Mouse (Mus musculus) heart, postnatal 36 days (tissue): Measurements from ENCODE around the gene Cish. TPM values are rescaled to one million over a fixed set of nuclear protein-coding genes. Genes with fewer than 3 reads are reported as not detected.

Source experiments
- DNase-seq, 2 experiments: peaks; one replicate each; pipeline ENCODE4 v3.0.0; 2021 to 2022
- intact Hi-C: fragments of 180-260 bp; cut with DNase I; formaldehyde crosslinking; loops from one replicate; pipeline ENCODE4 v1.15.1; 2025
- total RNA-seq, 2 experiments: library from RNA; stranded (reverse); gene quantifications; 2 replicates each; pipeline ENCODE4 v1.2.3; 2021

Cish gene
- total RNA-seq, 2 experiments from 2014 or later = 145 to 149 TPM

DNA sequence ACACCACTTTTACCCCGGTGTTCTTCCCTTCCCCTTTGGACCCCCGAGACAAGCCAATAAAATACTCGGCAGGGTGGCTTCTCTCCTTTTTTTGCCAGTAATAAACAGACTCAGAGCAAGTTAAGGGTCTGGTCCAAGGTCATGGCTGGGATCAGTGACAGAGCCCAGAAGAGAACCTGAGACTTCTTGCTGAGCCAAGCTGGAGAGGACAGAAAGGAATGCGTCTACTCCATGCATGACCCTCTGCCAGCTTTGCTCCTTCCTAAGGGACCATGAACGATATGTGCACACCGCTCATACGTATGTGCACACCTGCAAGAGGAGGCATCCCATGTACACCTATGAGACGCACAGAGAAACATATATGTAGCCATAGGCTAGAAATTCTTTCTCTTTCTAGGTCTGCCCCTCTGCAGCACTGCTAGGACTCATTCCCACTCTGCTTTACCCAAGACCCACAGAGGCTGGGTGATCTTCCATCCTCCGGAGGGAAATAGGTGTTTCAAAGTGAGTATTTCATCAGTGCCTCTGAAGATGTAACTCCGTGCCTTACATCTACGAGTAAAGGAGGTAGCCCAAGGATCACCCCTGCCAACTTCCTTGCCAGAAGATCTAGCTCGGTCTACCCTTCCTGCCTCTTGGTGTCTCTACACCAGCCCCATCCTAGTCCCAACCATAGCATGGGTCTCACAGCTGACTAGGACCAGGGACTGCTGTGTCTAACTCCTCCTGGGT is 45.3 kb downstream of the Cish start:
- intact Hi-C loops = no loop called here
- DNase-seq = no peak

DNA sequence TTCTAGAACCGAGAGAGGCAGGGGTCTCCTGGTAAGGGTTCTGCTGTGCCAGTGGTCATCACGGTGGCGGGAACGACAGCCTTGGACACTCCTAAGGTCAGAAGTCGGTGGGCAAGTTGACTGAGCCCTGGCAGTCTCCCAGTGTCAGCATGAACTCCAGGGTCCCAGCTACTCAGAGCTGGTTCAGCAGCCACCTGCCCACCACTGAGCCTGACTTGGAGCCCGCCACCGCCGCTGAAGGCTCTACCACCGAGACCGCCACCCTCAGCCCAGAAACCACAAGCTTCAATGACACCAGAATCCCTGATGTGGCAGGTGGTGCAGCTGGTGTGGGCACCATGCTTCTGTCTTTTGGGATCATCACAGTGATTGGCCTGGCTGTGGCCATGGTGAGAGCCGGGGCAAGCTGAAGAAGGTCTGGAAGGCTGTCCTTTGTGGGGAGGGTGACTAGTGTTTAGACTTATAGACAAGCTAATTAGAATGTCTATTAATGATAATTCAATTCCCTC is 46.4 kb downstream of the Cish start:
- intact Hi-C loops = no loop called here
- DNase-seq = no peak

DNA sequence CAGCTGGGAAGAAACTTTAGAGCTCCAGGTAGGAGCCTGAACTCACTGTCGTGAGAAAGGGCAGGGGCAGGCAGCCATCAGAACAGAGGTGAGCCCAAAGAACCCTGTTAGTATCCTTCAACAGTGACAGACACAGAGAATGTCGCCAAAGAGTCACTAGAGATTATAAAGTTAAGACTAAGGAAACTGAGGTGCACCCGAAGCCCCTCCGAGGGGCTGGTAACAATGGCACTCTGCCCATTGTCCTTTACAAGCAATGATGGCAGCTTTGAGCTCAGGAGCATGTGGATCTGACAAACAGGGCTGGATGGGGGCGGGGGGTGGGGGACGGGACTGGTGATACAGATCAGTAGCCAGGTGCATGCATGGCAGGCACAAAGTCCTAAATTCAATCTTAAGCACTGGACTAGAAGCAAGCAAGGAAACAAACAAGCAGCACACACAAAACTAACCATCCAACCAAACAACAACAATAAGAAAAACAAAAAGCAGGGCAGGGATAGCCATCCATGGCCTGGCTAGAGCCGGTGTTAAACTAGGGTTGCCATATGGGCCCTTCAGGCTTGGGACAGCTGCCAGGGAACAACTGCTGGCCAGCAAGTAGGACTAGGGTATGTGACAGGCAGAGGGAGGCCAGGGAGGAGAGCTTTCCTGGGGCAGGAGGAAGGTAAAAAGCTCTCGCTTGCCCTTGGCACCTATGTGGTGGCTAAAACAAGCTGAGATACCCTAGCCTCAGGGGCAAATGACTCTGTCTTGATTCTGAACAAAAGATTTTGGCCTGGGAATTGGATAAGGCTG is 47.5 kb downstream of the Cish start:
- intact Hi-C loops = no loop called here
- DNase-seq = no peak

- intact Hi-C loops = no loop called here
Measured at GRCm38 (mm10) chr9:107344027-107344426, 48.2 kb downstream of the Cish start.

DNA sequence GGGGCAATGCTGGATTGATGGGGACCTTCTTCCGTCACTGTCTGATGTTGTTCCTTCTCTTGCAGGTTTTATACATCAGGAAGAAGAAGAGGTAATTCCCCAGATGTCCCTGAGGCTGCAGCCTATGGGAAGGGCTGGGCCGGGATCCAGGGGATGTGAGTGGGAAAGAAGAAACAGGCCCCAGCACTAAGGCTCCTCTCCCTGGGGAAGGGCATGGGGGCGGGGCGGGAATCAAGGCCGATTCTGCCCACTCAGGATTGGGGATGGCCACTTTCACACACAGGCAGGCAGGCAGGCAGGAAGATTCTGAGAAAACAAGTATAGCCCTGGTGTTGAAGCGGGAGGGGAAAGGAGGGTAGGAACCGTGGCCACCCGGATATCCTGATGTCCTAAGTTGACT is 50.3 kb downstream of the Cish start:
- no peak for DNase-seq
- intact Hi-C loops = no loop called here

More at GRCm38 (mm10) chr9:107344027-107344426, 48.2 kb downstream of the Cish start:
- DNase-seq = no peak

GRCm38 (mm10) chr9:107347586-107348183 is 51.9 kb downstream of the Cish start:
- intact Hi-C loops = no loop called here
- no peak for DNase-seq

DNA sequence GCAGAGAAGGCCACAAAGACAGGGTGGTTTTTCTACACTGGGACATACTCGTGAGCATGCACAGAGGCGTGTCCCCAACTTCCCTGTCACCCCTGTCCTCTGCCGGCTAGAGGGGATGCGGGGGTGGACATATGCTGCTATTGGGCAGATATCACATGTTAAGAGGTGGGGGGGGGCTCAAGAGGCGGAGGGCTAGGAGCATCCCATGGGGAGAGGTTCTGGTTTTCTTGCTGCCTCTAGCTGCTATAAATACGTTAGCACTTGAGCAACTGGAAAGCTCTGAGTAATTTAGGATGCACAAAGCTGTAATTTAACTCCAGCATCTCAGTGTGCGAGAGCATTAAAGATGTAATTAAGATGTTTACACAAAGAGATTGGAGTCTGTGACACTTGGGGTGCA is 53.5 kb downstream of the Cish start:
- DNase-seq = no peak
- intact Hi-C loops = no loop called here

Other genes with a start within 250 kb of the Cish start
- gene Dock3, start 64.1 kb upstream of the Cish start, total RNA-seq = 1 to 10 TPM; 3.9 to 5.3 TPM
- gene Mapkapk3, start 6.1 kb upstream of the Cish start, total RNA-seq = 10 to 100 TPM; 27.0 to 33.6 TPM
- 10 to 100 TPM; 22.3 to 22.6 TPM for gene Hemk1, start 42.3 kb downstream of the Cish start, total RNA-seq
- 1 to 10 TPM; 4.2 to 5.3 TPM for gene 6430571L13Rik, start 44.6 kb downstream of the Cish start, total RNA-seq
- 10 to 100 TPM; 10.5 to 13.3 TPM for gene Cacna2d2, start 103.6 kb downstream of the Cish start, total RNA-seq
- 10 to 100 TPM; 22.7 to 26.8 TPM for gene Tmem115, start 237.9 kb downstream of the Cish start, total RNA-seq
- gene Cyb561d2, start 246.2 kb downstream of the Cish start, total RNA-seq = 1 to 10 TPM; 4.7 to 5.3 TPM
- 10 to 100 TPM; 17.5 to 18.5 TPM for gene Nprl2, start 246.2 kb downstream of the Cish start, total RNA-seq